ENCODE assay signal across 9 mouse cellular contexts in genomic region chr13:49352581-49353159, GRCm38 (mm10). TPM values are rescaled to one million over a fixed set of nuclear protein-coding genes. Genes with fewer than 3 reads are reported as not detected.
DNase-seq lines count a peak whose midpoint lies in the region; ATAC-seq lines count a peak whose summit lies in the region.
"Had no signal": no experiment of that assay in that cellular context is flagged by ENCODE, and none has a peak within 500 bp of the region (broad histone marks: within the 10 kb centered on the region; RNA-seq: fewer than 3 reads in every experiment).

No protein-coding gene starts in this region.

- H3K4me3 ChIP-seq in forebrain, embryonic 13.5 days, result no peak overlapping the region
- no peak overlapping the region for H3K4me3 ChIP-seq in forebrain, embryonic 11.5 days (ENCODE audit: low read depth, low read length)
- no peak overlapping the region for H3K4me3 ChIP-seq in heart, embryonic 16.5 days (ENCODE audit: low read length)
- H3K4me3 ChIP-seq in midbrain, embryonic 15.5 days, result no peak overlapping the region
- no peak overlapping the region for H3K4me3 ChIP-seq in kidney, embryonic 14.5 days (ENCODE audit: low read length)

- 0 out of 2 replicates have a peak overlapping the region, but pooled peaks have one; percentile 14 for H3K9ac ChIP-seq in forebrain, embryonic 13.5 days
- no peak overlapping the region for H3K9ac ChIP-seq in forebrain, embryonic 11.5 days (ENCODE audit: low read length)
- H3K9ac ChIP-seq in heart, embryonic 16.5 days (ENCODE audit: low read length), result no peak overlapping the region
- no peak overlapping the region for H3K9ac ChIP-seq in midbrain, embryonic 15.5 days
- no peak overlapping the region for H3K9ac ChIP-seq in kidney, embryonic 14.5 days (ENCODE audit: low read depth, low read length)

- peaks cover 17% of the 10 kb centered on the region for H3K36me3 ChIP-seq in forebrain, embryonic 13.5 days (ENCODE audit: poor library complexity, severe bottlenecking)
- no peaks in the 10 kb centered on the region for H3K36me3 ChIP-seq in forebrain, embryonic 11.5 days (ENCODE audit: control insufficient read depth, insufficient read depth, low read length)
- H3K36me3 ChIP-seq in heart, embryonic 16.5 days (ENCODE audit: control insufficient read depth, insufficient read depth), result peaks cover 7% of the 10 kb centered on the region
- H3K36me3 ChIP-seq in midbrain, embryonic 15.5 days (replicated peaks), result no peaks in the 10 kb centered on the region
- H3K36me3 ChIP-seq in kidney, embryonic 14.5 days (ENCODE audit: control insufficient read depth, insufficient read depth, low read length), result no peaks in the 10 kb centered on the region; the same call in 1 of the 2 replicates

- no peak for DNase-seq in forebrain, embryonic 11.5 days (ENCODE audit: low spot score)
- DNase-seq in cerebellum, adult 9-11 months, result no peak
- DNase-seq in spleen, postnatal 14 days (ENCODE audit: low spot score in 2 of 2), result no peak

- no peaks in the 10 kb centered on the region for H3K27me3 ChIP-seq in forebrain, embryonic 13.5 days
- no peaks in the 10 kb centered on the region for H3K27me3 ChIP-seq in forebrain, embryonic 11.5 days (ENCODE audit: control insufficient read depth, insufficient read depth, low read length)
- H3K27me3 ChIP-seq in heart, embryonic 16.5 days (ENCODE audit: control insufficient read depth, insufficient read depth, low read length), result no peaks in the 10 kb centered on the region
- H3K27me3 ChIP-seq in midbrain, embryonic 15.5 days (replicated peaks), result no peaks in the 10 kb centered on the region
- no peaks in the 10 kb centered on the region for H3K27me3 ChIP-seq in kidney, embryonic 14.5 days (ENCODE audit: control insufficient read depth, insufficient read depth, low read length)

- H3K9me3 ChIP-seq in forebrain, embryonic 13.5 days (replicated peaks), result no peaks in the 10 kb centered on the region
- H3K9me3 ChIP-seq in forebrain, embryonic 11.5 days (ENCODE audit: control insufficient read depth, low read length), result no peaks in the 10 kb centered on the region
- no peaks in the 10 kb centered on the region for H3K9me3 ChIP-seq in heart, embryonic 16.5 days (replicated peaks; ENCODE audit: control insufficient read depth, low read length)
- H3K9me3 ChIP-seq in midbrain, embryonic 15.5 days, result no peaks in the 10 kb centered on the region
- H3K9me3 ChIP-seq in kidney, embryonic 14.5 days (ENCODE audit: control insufficient read depth, low read length), result no peaks in the 10 kb centered on the region

- peak; percentile 63 for ATAC-seq in forebrain, embryonic 13.5 days
- no peak for ATAC-seq in forebrain, embryonic 11.5 days (replicated peaks; ENCODE audit: low FRiP score)
- ATAC-seq in common myeloid progenitor, adult 5-6 weeks (replicated peaks; ENCODE audit: low read depth, poor library complexity, severe bottlenecking), result peak; percentile 77
- no peak; the same call in 1 of the 2 replicates for ATAC-seq in heart, embryonic 16.5 days (replicated peaks; ENCODE audit: extremely low read depth, insufficient read depth, low FRiP score)
- ATAC-seq in midbrain, embryonic 15.5 days (replicated peaks), result peak; percentile 66
- no peak for ATAC-seq in kidney, embryonic 14.5 days (ENCODE audit: low FRiP score, low TSS enrichment)

- H3K27ac ChIP-seq in forebrain, embryonic 13.5 days, result 0 out of 2 replicates have a peak overlapping the region, but pooled peaks have one; percentile 33
- H3K27ac ChIP-seq in forebrain, embryonic 11.5 days (ENCODE audit: low read depth, low read length), result no peak overlapping the region
- H3K27ac ChIP-seq in heart, embryonic 16.5 days (ENCODE audit: low read length), result peak overlapping the region; percentile 50; the same call in 1 of the 2 replicates
- H3K27ac ChIP-seq in midbrain, embryonic 15.5 days, result peak overlapping the region; percentile 27; the same call in 1 of the 2 replicates
- H3K27ac ChIP-seq in kidney, embryonic 14.5 days (ENCODE audit: low read depth, low read length), result no peak overlapping the region
- H3K27ac ChIP-seq: macrophage had no signal

- peaks cover 37% of the 10 kb centered on the region for H3K4me1 ChIP-seq in forebrain, embryonic 13.5 days
- H3K4me1 ChIP-seq in forebrain, embryonic 11.5 days (replicated peaks; ENCODE audit: control insufficient read depth, insufficient read depth, low read length), result 0 out of 2 replicates have a peak, but pooled peaks cover 4% of the 10 kb centered on the region
- H3K4me1 ChIP-seq in heart, embryonic 16.5 days (ENCODE audit: control insufficient read depth, insufficient read depth, low read length), result peaks cover 51% of the 10 kb centered on the region
- peaks cover 24% of the 10 kb centered on the region; the same call in 1 of the 2 replicates for H3K4me1 ChIP-seq in midbrain, embryonic 15.5 days
- no peaks in the 10 kb centered on the region for H3K4me1 ChIP-seq in kidney, embryonic 14.5 days (ENCODE audit: control insufficient read depth, insufficient read depth, low read length)

- no peak overlapping the region for H3K4me2 ChIP-seq in forebrain, embryonic 13.5 days
- no peak overlapping the region for H3K4me2 ChIP-seq in forebrain, embryonic 11.5 days (ENCODE audit: low read depth, low read length, severe bottlenecking)
- no peak overlapping the region for H3K4me2 ChIP-seq in heart, embryonic 16.5 days (ENCODE audit: low read depth, low read length)
- H3K4me2 ChIP-seq in midbrain, embryonic 15.5 days, result no peak overlapping the region
- H3K4me2 ChIP-seq in kidney, embryonic 14.5 days (replicated peaks; ENCODE audit: low read depth, low read length), result no peak overlapping the region

- 43% methylated on average over 3 of the region's 3 CpGs for WGBS in forebrain, embryonic 13.5 days
- WGBS in forebrain, embryonic 11.5 days, result 60% methylated on average over 3 of the region's 3 CpGs
- WGBS in heart, embryonic 16.5 days, result 50% methylated on average over 3 of the region's 3 CpGs
- WGBS in midbrain, embryonic 15.5 days, result 18% methylated on average over 3 of the region's 3 CpGs
- 76% methylated on average over 3 of the region's 3 CpGs for WGBS in kidney, embryonic 14.5 days

RNA-seq across cellular contexts. Expression of gene Bicd2, which starts 11.3 kb away (rescaled TPM):
- 24.8 and 26.7 TPM in 2 replicates for polyA plus RNA-seq in forebrain, embryonic 13.5 days (2015; fragmentation: Nextera tagmentation; extraction: Ambion mirVana)
- polyA plus RNA-seq in forebrain, embryonic 11.5 days (2014; fragmentation: Nextera tagmentation; extraction: Ambion mirVana), result 35.7 and 38.5 TPM in 2 replicates
- total RNA-seq in common myeloid progenitor, adult 5-6 weeks (2017), result 20.4 and 24.3 TPM in 2 replicates
- 55.9 and 59.8 TPM in 2 replicates for polyA plus RNA-seq in heart, embryonic 16.5 days (2015; fragmentation: Nextera tagmentation; extraction: Ambion mirVana)
- polyA plus RNA-seq in midbrain, embryonic 15.5 days (2015; fragmentation: Nextera tagmentation; extraction: Ambion mirVana), result 28.3 and 29.2 TPM in 2 replicates
- polyA plus RNA-seq in kidney, embryonic 14.5 days (2014; fragmentation: Nextera tagmentation; extraction: Ambion mirVana), result 17.1 and 26.1 TPM in 2 replicates

RNA-seq across cellular contexts. Expression of gene Fgd3, which starts 32.6 kb away (rescaled TPM):
- polyA plus RNA-seq in forebrain, embryonic 13.5 days (2015; fragmentation: Nextera tagmentation; extraction: Ambion mirVana), result 3.0 and 3.3 TPM in 2 replicates
- polyA plus RNA-seq in forebrain, embryonic 11.5 days (2014; fragmentation: Nextera tagmentation; extraction: Ambion mirVana), result 1.7 and 2.1 TPM in 2 replicates
- total RNA-seq in common myeloid progenitor, adult 5-6 weeks (2017), result 8.8 and 11.9 TPM in 2 replicates
- 0.22 and 0.29 TPM in 2 replicates for polyA plus RNA-seq in heart, embryonic 16.5 days (2015; fragmentation: Nextera tagmentation; extraction: Ambion mirVana)
- 3.1 TPM in 2 replicates for polyA plus RNA-seq in midbrain, embryonic 15.5 days (2015; fragmentation: Nextera tagmentation; extraction: Ambion mirVana)
- 0.20 and 0.46 TPM in 2 replicates for polyA plus RNA-seq in kidney, embryonic 14.5 days (2014; fragmentation: Nextera tagmentation; extraction: Ambion mirVana)

Comparison
In these comparisons a context has a peak if more than half of its experiments do, and no peak if none do; other contexts are left out.
1. ATAC-seq: peak in forebrain, embryonic 13.5 days (single experiment), common myeloid progenitor, adult 5-6 weeks (single experiment) and midbrain, embryonic 15.5 days (single experiment); none in forebrain, embryonic 11.5 days (single experiment), heart, embryonic 16.5 days (single experiment) and kidney, embryonic 14.5 days (single experiment).
2. H3K27ac ChIP-seq: peak in forebrain, embryonic 13.5 days (single experiment), heart, embryonic 16.5 days (single experiment) and midbrain, embryonic 15.5 days (single experiment); none in forebrain, embryonic 11.5 days (single experiment) and kidney, embryonic 14.5 days (single experiment).